Mouse (Mus musculus) small intestine, adult 10 weeks (tissue): ENCODE measurements around the gene Gm13272. TPM values are rescaled to one million over a fixed set of nuclear protein-coding genes. Genes with fewer than 3 reads are reported as not detected.

Experiments used
- polyA plus RNA-seq: library from polyadenylated mRNA; stranded (reverse); fragments of 350-450 nt; fragmentation: Illumina TruSeq; extraction: RNeasy Lipid Tissue Mini Kit (QIAGEN cat#74804); gene quantifications from one replicate; pipeline ENCODE4 v1.2.3, GENCODE M21; 2014; ENCODE audit warnings: low replicate concordance

The Gm13272 gene
- not detected for polyA plus RNA-seq

GRCm38 (mm10) chr4:88779550-88779949 is at the start of gene Gm13272:
Gm13272 (plus strand) TSS chr4:88779850.

DNA sequence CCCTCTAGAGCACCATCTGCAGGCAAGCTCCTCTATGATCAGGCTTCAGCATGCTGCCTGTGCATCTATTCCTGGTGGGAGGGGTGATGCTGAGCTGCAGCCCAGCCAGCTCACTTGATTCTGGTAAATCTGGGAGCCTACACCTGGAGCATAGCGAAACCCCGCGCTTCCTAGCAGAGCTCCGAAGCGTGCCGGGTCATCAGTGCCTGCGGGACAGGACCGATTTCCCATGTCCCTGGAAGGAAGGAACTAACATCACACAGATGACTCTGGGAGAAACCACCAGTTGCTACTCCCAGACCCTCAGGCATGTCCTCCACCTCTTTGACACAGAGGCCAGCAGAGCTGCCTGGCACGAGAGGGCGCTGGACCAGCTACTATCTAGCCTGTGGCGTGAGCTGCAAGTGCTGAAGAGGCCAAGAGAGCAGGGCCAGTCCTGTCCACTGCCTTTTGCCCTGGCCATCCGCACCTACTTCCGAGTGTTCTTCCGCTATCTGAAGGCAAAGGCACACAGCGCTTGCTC is 24.8 kb upstream of the Gm13272 start, which contains the start of gene Gm13271:
Gm13271 (plus strand) TSS at position 51 of the 523 bp plus-strand sequence.

DNA sequence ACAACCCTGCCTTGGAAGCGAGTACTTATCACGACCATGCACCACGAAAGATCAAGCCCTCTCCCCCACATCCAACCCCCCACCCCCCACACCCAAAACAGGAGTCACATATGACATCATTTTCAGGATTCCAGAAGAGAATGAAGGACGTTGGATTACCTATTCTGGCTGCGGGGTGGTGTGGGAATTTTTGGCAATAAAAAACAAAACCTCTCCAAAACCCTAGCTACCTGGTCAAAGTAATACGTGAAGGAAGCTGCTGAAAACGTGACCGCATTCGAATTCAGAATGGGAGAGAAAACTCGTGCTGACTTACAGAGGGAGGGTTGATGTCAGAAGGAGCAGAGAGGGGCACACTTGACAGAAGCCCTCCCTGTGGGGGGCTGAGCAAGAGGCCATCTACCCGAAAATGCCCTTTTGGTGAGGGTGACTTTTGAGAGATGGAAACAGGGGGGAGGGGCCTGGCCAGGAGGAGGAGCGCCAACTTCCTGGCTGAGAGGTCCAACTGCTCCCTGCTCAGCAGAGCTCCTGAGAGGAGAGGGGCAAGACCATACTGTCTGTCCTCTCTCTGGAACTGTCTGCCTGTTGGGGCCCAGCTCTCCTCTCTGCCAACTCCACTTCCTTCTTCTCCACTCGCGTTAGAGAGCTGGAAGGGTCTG is 19.9 kb upstream of the Gm13272 start, which contains the start of gene Gm13283:
Gm13283 (plus strand) TSS at position 510 of the 659 bp plus-strand sequence.

GRCm38 (mm10) chr4:88773534-88773933 is 6.1 kb upstream of the Gm13272 start, which contains the start of gene Gm13290:
Gm13290 (plus strand) TSS chr4:88773834.

DNA sequence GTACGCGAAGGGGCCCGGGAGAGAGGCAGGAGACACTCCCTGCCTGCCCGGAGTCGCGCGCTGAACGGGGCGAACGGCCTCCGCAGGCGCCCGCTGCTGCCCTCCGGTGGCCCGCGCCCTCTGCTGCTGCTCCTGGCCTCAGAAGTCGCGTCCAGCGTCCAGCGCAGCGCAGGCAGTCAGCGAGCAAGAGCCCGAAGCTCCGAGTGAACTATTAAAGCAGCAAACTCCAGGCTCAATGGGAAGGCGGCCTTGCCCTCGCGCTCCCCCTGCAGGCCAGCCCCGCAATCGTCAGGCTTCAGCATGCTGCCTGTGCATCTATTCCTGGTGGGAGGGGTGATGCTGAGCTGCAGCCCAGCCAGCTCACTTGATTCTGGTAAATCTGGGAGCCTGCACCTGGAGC is 3.0 kb upstream of the Gm13272 start, which contains the start of gene Gm13289:
Gm13289 (plus strand) TSS at position 301 of the 400 bp plus-strand sequence.

DNA sequence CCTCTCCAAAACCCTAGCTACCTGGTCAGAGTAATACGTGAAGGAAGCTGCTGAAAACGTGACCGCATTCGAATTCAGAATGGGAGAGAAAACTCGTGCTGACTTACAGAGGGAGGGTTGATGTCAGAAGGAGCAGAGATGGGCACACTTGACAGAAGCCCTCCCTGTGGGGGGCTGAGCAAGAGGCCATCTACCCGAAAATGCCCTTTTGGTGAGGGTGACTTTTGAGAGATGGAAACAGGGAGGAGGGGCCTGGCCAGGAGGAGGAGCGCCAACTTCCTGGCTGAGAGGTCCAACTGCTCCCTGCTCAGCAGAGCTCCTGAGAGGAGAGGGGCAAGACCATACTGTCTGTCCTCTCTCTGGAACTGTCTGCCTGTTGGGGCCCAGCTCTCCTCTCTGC is 2.2 kb downstream of the Gm13272 start, which contains the start of gene Ifnz:
Ifnz (plus strand) TSS at position 301 of the 400 bp plus-strand sequence.

GRCm38 (mm10) chr4:88785409-88785808 is 5.8 kb downstream of the Gm13272 start, which contains the start of gene Gm13276:
Gm13276 (plus strand) TSS chr4:88785709.

DNA sequence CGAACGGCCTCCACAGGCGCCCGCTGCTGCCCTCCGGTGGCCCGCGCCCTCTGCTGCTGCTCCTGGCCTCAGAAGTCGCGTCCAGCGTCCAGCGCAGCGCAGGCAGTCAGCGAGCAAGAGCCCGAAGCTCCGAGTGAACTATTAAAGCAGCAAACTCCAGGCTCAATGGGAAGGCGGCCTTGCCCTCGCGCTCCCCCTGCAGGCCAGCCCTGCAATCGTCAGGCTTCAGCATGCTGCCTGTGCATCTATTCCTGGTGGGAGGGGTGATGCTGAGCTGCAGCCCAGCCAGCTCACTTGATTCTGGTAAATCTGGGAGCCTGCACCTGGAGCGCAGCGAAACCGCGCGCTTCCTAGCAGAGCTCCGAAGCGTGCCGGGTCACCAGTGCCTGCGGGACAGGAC is 8.8 kb downstream of the Gm13272 start, which contains the start of gene Gm13277:
Gm13277 (plus strand) TSS at position 231 of the 400 bp plus-strand sequence.

DNA sequence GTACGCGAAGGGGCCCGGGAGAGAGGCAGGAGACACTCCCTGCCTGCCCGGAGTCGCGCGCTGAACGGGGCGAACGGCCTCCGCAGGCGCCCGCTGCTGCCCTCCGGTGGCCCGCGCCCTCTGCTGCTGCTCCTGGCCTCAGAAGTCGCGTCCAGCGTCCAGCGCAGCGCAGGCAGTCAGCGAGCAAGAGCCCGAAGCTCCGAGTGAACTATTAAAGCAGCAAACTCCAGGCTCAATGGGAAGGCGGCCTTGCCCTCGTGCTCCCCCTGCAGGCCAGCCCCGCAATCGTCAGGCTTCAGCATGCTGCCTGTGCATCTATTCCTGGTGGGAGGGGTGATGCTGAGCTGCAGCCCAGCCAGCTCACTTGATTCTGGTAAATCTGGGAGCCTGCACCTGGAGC is 11.6 kb downstream of the Gm13272 start, which contains the start of gene Gm13278:
Gm13278 (plus strand) TSS at position 301 of the 400 bp plus-strand sequence.

DNA sequence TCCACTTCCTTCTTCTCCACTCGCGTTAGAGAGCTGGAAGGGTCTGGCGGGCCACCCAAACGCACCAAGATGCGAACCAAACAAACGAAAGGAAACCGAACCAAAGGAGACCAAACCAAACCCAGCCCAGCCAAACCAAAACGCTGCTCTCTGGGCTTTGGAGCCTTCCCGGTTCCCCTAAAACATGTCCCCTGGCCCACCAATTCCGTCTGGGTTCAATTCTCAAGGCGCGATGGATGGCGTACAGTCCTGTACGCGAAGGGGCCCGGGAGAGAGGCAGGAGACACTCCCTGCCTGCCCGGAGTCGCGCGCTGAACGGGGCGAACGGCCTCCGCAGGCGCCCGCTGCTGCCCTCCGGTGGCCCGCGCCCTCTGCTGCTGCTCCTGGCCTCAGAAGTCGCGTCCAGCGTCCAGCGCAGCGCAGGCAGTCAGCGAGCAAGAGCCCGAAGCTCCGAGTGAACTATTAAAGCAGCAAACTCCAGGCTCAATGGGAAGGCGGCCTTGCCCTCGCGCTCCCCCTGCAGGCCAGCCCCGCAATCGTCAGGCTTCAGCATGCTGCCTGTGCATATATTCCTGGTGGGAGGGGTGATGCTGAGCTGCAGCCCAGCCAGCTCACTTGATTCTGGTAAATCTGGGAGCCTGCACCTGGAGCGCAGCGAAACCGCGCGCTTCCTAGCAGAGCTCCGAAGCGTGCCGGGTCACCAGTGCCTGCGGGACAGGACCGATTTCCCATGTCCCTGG is 14.5 kb downstream of the Gm13272 start, which contains the start of gene Gm13275:
Gm13275 (plus strand) TSS at position 552 of the 740 bp plus-strand sequence.

GRCm38 (mm10) chr4:88797097-88797496 is 17.4 kb downstream of the Gm13272 start, which contains the start of gene Gm13279:
Gm13279 (plus strand) TSS chr4:88797397.

GRCm38 (mm10) chr4:88799365-88799764 is 19.7 kb downstream of the Gm13272 start, which contains the start of gene Gm13285:
Gm13285 (plus strand) TSS chr4:88799665.

DNA sequence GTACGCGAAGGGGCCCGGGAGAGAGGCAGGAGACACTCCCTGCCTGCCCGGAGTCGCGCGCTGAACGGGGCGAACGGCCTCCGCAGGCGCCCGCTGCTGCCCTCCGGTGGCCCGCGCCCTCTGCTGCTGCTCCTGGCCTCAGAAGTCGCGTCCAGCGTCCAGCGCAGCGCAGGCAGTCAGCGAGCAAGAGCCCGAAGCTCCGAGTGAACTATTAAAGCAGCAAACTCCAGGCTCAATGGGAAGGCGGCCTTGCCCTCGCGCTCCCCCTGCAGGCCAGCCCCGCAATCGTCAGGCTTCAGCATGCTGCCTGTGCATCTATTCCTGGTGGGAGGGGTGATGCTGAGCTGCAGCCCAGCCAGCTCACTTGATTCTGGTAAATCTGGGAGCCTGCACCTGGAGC is 23.3 kb downstream of the Gm13272 start, which contains the start of gene Gm13287:
Gm13287 (plus strand) TSS at position 301 of the 400 bp plus-strand sequence.

DNA sequence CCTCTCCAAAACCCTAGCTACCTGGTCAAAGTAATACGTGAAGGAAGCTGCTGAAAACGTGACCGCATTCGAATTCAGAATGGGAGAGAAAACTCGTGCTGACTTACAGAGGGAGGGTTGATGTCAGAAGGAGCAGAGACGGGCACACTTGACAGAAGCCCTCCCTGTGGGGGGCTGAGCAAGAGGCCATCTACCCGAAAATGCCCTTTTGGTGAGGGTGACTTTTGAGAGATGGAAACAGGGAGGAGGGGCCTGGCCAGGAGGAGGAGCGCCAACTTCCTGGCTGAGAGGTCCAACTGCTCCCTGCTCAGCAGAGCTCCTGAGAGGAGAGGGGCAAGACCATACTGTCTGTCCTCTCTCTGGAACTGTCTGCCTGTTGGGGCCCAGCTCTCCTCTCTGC is 25.6 kb downstream of the Gm13272 start, which contains the start of gene Gm13288:
Gm13288 (plus strand) TSS at position 301 of the 400 bp plus-strand sequence.

GRCm38 (mm10) chr4:88815928-88816327 is 36.3 kb downstream of the Gm13272 start, which contains the start of gene Ifna7:
Ifna7 (plus strand) TSS chr4:88816228.

GRCm38 (mm10) chr4:88819659-88820058 is 40.0 kb downstream of the Gm13272 start, which contains the start of gene Ifna11:
Ifna11 (plus strand) TSS chr4:88819959.

DNA sequence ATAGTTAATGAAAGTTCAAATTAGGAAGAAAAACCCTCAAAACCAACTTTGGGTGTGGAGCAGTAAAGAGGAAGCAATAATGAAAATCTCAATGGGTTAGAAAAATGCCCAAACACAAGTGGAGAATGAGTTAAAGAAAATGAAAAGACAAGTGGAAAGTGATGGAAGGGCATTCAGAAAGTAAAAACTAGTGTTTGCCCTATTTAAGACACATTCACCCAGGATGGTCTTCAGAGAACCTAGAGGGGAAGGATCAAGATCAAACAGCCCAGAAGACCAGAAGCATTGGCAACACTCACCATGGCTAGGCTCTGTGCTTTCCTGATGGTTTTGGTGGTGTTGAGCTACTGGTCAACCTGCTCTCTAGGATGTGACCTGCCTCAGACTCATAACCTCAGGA is 47.5 kb downstream of the Gm13272 start, which contains the start of gene Ifna6:
Ifna6 (plus strand) TSS at position 301 of the 400 bp plus-strand sequence.

Other genes with a start within 250 kb of the Gm13272 start
- gene Ifna15, start 221.6 kb upstream of the Gm13272 start, polyA plus RNA-seq: not detected
- not detected for gene Ifna14, start 208.1 kb upstream of the Gm13272 start, polyA plus RNA-seq
- gene Ifna9, start 187.5 kb upstream of the Gm13272 start, polyA plus RNA-seq: not detected
- not detected for gene Ifna12, start 176.5 kb upstream of the Gm13272 start, polyA plus RNA-seq
- not detected for gene C87499, start 145.4 kb upstream of the Gm13272 start, polyA plus RNA-seq
- gene Ifna13, start 135.4 kb upstream of the Gm13272 start, polyA plus RNA-seq: not detected
- not detected for gene Ifna16, start 102.9 kb upstream of the Gm13272 start, polyA plus RNA-seq
- gene Ifna2, start 95.9 kb upstream of the Gm13272 start, polyA plus RNA-seq: not detected
- gene Ifnab, start 88.5 kb upstream of the Gm13272 start, polyA plus RNA-seq: not detected
- not detected for gene Gm26566, start 58.0 kb upstream of the Gm13272 start, polyA plus RNA-seq
- gene Klhl9, start 57.4 kb upstream of the Gm13272 start, polyA plus RNA-seq: 117 TPM
- gene Gm13271, start 25.0 kb upstream of the Gm13272 start, polyA plus RNA-seq: not detected
- gene Gm13283, start 19.7 kb upstream of the Gm13272 start, polyA plus RNA-seq: not detected
- not detected for gene Gm13290, start 6.0 kb upstream of the Gm13272 start, polyA plus RNA-seq
- not detected for gene Gm13289, start 2.9 kb upstream of the Gm13272 start, polyA plus RNA-seq
- gene Ifnz, start 2.3 kb downstream of the Gm13272 start, polyA plus RNA-seq: not detected
- not detected for gene Gm13276, start 5.9 kb downstream of the Gm13272 start, polyA plus RNA-seq
- gene Gm13277, start 8.8 kb downstream of the Gm13272 start, polyA plus RNA-seq: not detected
- not detected for gene Gm13278, start 11.7 kb downstream of the Gm13272 start, polyA plus RNA-seq
- gene Gm13275, start 14.6 kb downstream of the Gm13272 start, polyA plus RNA-seq: not detected
- gene Gm13279, start 17.5 kb downstream of the Gm13272 start, polyA plus RNA-seq: not detected
- not detected for gene Gm13285, start 19.8 kb downstream of the Gm13272 start, polyA plus RNA-seq
- not detected for gene Gm13287, start 23.4 kb downstream of the Gm13272 start, polyA plus RNA-seq
- not detected for gene Gm13288, start 25.7 kb downstream of the Gm13272 start, polyA plus RNA-seq
- not detected for gene Ifna7, start 36.4 kb downstream of the Gm13272 start, polyA plus RNA-seq
- not detected for gene Ifna11, start 40.1 kb downstream of the Gm13272 start, polyA plus RNA-seq
- gene Ifna6, start 47.6 kb downstream of the Gm13272 start, polyA plus RNA-seq: not detected
- gene Ifna5, start 55.7 kb downstream of the Gm13272 start, polyA plus RNA-seq: not detected
- not detected for gene Ifna4, start 62.0 kb downstream of the Gm13272 start, polyA plus RNA-seq
- gene Ifna1, start 70.2 kb downstream of the Gm13272 start, polyA plus RNA-seq: not detected
- gene Ifne, start 100.4 kb downstream of the Gm13272 start, polyA plus RNA-seq: not detected